Mouse (Mus musculus) layer of hippocampus, adult 9-10 months (tissue): ENCODE results near the gene Ubqln4.
"Not testable (repeated sequence)": the region's sequence is repeated elsewhere in the genome, so short reads cannot be mapped to it uniquely, and the experiment has no call there.

Source experiments
- DNase-seq: peaks from one replicate; pipeline ENCODE4 v3.0.0; 2022; ENCODE audit warnings: low spot score

The Ubqln4 gene

DNA sequence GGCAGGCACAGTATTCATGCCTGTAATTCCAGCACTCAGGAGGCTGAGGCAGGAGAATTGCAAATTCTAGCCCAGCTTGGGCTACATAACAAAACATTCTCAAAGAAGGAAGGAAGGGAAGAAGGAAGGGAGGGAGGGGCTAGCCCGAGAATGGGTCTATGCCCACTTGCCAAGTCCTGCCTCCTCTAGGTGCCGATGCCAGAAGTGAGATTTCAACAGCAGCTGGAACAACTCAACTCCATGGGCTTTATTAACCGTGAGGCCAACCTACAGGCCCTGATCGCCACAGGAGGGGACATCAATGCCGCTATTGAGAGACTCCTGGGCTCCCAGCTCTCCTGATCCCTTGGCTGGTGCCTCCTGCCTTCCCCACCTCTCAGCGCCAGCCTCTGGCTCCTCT, 14.3 kb downstream of the Ubqln4 start:
- DNase-seq, result no peak

DNA sequence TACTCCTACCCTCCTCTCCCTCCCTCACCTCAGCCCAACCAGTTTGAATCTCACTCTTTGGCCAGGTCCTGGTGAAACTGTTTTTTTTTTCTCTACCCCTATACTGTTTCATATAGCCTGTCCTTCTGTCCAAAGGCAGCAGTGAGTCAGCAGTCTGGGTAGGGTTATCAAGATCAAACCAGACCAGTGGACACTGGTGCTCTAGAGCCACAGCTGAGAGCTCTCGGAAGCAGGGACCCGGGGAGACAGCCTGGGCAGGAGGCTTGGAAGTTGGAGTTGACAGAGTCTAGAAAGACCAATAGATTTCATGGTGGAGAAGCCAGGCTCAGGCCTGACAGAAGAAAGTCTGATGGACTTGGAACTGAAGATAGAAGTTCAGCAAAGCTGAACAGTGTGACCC, 15.1 kb downstream of the Ubqln4 start:
- no peak for DNase-seq

GRCm38 (mm10) chr3:88569093-88569492, 15.5 kb downstream of the Ubqln4 start:
- no peak for DNase-seq

DNA sequence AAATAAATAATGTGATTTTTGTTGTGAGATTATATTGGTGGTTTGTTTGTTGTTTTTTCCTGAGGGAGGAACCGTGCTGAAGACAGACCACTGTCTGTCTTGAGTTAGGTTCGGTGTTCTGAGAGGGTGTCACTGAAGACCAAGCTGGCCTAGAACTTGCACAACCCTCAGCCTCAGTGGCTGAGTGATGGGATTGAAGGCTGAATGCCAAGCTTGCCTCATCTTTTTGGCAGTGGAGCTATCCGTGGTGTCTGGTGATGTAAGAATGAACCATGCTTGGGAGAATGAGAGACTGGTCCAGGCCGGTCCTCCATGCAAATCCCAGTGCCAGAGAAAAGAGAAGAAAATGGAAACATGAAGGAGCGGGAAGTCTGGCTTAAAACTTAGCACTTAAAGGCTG, 16.1 kb downstream of the Ubqln4 start:
- DNase-seq, result no peak

- DNase-seq, result no peak
These were observed 16.8 kb downstream of the Ubqln4 start for GRCm38 (mm10) chr3:88570341-88570740.

DNA sequence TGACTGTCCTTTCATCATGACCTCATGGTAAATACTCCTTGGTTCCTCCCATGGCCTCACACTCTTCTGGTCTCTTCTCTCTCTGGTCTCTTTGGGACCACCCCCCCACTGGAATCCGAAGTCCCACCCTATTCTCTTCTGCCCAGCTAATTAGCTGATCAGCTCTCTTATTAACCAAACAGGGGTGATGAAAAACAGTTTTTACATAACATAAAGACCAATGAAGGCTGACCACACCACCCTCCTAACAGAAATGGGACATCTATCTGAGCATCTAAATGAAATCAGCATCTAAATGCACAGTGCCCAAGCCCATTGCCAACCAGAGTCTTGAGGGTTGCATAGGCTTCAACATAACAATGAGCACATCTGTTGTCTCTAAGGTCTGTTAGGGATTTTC, 18.3 kb downstream of the Ubqln4 start:
- DNase-seq, result no peak

DNA sequence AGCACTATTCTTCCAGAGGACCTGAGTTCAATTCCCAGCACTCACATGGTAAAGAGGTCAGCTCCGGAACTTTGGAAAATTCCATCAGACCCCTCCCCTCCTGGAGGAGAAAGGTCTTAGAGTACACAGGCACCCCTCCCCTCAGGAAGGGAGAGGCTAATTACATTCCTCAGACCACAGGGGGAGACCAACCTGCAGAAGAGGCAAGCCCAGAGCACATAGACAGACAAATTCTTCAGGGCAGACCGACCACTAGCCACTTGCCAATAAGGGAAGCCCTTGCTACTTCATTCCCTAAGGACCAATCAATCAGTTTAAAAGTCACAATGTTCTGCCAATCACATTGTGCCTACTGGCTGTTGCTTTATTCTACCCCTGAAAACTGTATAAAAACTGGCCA, 19.3 kb downstream of the Ubqln4 start:
- DNase-seq, result no peak

- no peak for DNase-seq
These were observed 20.3 kb downstream of the Ubqln4 start for GRCm38 (mm10) chr3:88573810-88574209.

DNA sequence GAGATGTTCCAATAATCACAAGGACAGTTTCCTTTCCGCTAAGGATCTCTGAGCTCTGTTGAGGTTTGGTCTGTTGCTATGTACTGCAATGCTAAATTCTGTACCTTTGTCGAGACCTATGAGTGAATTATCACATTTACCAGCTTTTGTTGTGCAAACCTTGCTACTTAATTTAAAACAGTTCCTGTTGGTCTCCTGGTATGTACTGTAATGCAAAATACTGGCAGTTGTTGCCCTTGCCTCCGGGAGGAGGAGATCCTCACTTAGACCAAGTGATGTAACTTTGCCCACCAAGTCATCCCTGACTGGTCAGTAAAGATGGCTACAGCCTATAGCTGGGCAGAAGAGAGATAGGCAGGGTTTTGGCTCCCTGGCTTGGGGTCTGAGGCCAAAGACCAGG, 22.0 kb downstream of the Ubqln4 start, which contains the start of gene Ssr2:
Ssr2 (plus strand) TSS at position 337 of the 400 bp plus-strand sequence.
- no peak for DNase-seq

- DNase-seq, result not testable (repeated sequence)
These were observed 24.3 kb downstream of the Ubqln4 start for GRCm38 (mm10) chr3:88577846-88578245.

DNA sequence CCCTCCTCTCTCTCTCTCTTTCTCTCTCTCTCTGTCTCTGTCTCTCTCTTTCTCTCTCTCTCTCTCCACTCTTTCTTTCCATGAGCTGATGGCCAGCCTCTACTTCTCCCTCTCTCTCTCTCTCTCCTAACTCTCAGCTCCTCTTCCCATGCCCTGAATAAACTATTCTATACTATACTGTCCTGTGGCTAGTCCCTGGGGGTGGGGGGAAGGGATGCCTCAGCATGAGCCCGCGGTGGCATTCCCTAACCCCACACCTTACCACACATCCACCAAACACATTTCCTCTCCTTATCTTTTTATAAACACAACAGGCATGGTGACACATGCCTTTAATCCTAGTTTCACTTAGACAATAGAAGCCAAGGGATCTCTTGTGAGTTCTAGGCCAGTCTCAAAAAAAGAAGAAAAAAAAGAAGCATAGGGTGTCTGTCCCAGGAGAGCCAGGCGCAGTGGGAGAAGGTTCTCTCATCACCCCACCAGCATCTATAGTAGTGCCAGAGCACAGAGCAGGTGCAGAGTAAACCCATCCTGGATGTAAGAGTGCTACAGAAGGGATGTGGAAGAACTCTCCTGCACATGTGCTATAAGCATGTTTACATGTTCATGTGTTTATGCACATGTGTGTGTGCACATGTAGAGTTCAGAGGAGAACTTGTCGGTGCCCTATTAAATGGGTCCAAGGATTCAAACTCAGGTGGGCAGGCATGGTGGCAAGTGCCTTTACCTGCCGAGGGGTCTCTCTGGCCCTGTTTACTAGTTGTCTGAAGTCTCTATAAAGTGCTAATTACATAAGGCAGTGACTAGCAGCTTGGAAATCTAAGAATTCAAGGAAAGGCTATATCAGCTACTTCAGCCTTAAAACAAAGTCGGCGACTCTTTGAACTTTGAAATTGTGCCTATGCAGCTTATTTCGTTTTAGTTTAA, 25.2 kb downstream of the Ubqln4 start:
- DNase-seq, result no peak

GRCm38 (mm10) chr3:88579454-88580117, 26.0 kb downstream of the Ubqln4 start:
- peak; percentile 61 for DNase-seq

GRCm38 (mm10) chr3:88585769-88586168, 32.2 kb downstream of the Ubqln4 start:
- DNase-seq, result no peak

GRCm38 (mm10) chr3:88586640-88587039, 33.1 kb downstream of the Ubqln4 start:
- no peak for DNase-seq

DNA sequence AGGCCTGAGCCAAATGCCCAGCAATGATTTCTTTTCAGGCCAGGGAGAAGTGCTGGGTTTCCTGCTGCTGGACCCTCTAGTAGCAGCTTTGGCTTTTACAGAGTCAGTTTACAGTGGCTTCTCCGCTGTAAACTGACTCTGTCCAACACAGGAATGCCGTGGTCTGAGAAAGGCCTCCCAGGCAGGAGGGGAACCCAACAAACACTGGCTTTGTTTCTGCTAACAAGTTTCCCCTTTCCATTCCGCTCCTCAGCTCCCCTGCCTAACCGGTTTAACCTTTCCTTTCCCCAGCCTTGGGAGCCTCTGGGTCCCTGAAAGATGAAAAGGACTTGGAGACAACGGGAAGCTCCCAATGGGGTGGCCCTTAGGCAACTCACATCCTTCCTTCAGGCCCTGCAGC, 36.7 kb downstream of the Ubqln4 start:
- DNase-seq, result no peak

DNA sequence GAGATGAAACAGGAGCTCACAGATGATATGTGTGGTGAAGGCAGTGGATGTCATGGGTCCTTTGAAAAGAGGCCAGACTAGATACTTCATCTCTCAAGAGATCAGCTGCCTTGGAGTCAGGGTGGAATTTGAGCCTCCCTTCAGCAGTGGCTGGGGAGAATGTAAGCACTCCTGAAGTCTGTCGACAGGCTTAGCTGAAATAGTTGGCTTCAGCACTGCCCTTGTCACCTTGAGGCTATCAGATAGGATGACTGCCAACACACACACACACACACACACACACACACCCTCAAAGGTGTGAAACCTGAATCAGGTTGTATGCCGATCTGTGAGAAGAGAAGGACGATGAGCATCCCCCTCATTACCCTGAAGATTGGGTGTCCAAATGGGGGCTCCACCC, 37.5 kb downstream of the Ubqln4 start:
- DNase-seq, result no peak

DNA sequence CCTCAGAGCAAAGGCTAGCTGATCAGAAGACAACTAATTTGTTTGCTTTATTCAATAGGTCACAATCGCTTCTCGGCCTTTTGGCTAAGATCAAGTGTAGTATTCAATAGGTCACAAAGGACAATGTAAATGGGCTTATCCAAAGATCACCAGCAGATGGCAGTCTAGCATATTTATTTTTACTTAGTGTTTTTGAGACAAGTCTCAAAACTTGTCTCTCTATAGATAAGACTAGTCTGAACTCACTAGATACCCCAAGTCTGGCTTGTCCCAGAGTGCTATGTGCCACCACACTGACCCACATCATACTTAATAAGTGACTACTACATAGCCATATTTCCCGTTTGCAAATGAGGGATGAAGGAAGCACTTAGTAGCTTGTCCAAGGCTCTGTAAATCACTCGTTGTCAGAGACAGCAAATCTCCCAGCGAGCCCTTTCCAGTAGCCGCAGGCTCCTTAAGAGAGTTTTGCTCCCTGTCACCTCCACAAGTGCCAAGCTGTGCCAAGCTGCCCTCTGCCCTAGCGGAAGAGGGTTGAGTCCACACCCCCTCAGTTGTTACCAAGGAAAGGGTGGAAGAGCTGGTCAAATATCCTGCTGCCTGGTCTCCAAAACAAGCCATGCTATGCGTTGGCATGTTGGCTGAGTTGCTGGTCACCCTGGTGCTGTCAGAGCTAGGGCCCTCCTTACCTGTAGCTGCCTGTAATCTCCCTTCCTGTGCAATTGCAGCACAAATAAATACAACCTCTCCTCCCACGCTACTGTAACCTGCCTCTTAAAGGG, 38.6 kb downstream of the Ubqln4 start:
- DNase-seq, result peak; percentile 58

DNA sequence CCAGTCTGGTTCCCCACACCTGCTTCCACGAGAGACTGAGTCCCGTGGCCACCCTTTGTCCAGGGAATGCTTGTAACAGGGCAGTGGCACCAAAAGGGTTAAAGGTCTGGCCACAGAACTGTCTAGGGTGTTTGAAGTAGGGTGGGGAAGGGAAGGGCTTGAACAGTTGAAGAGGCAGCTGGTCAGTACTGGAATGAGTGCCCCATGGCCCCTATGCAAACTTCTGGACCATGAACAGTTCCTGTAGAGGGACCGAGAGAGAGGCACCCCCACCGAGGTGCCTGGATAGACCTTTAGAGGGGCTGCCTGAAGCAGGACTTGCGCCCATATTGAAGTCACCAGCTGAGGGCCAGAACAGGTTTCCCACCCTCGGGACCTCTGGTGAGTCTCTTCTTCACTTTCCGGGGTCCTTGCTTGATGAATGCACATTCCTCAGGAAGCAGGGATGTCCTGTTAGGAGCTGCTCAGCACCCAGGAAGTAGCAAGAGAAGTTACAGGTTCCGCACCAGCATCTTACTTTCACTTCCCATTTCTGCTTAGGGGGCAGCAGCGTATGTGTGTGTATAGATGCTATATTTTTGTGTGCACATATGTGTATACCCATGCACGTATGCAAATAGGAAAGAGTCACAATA, 39.5 kb downstream of the Ubqln4 start:
- no peak for DNase-seq

DNA sequence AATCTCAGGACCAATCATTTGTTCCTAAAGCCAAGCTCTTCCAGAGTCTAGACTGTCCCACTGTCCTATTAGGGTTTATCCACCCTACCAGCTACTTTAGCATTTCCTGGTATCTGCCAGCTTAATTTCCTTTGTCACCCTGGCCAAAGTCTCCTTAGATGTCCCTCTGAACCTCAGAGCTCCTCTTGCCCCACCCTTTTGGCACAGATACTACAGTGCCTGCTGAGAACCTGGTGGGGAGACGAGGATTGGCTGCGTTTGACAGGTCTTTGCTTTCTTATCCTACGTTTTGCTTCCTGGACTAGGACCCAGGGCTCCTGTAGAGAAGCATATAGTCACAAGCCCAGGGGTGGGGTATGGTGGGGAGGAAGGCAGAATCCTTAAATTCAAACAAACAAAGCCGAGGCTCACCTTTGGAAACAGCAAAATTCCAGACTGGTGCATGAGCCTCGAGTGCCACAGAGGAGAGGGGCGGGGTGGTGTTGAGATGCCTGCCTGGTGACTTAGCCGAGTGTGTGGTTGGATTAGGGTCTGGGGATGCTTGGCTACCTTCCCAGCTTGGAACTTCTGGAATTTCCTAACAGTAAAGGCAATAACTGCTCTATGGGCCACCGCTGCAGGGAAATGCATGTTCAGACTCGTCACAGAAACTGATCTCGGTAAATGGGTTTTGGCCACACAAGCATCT, 40.5 kb downstream of the Ubqln4 start:
- no peak for DNase-seq

- DNase-seq, result not testable (repeated sequence)
These were observed 43.0 kb downstream of the Ubqln4 start for GRCm38 (mm10) chr3:88596547-88596946.

DNA sequence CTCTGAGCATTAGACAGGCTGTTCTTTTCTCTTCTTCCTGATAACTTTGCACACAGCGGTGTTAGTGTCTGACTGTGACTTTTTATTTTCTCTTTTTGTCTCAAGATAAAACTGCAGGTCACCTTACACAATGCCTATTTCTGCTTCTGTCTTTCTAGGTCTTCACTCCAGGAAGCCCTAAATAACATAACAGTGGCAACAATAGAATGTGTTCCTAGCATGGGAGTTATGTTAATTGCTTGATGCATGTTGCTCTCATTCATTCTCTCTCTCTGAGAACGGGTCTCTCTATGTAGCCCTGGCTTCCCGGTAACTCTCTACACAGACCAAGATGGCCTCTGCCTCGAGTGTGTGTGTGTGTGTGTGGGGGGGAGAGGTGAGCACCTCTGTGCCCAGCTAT, 48.9 kb downstream of the Ubqln4 start:
- DNase-seq, result no peak
